Mouse (Mus musculus): ENCODE measurements around the gene Syne3. TPM values are rescaled to one million over a fixed set of nuclear protein-coding genes. Genes with fewer than 3 reads are reported as not detected.

Gene Syne3
- polyA plus RNA-seq, 1 experiment from 2014 or later = 0.51 TPM

- no peak overlapping the region for H3K27ac ChIP-seq (ENCODE audit: low read depth, low read length)
- H3K36me3 ChIP-seq (ENCODE audit: control insufficient read depth, insufficient read depth, low read length) = peaks cover 15% of the 10 kb centered on the region; the same call in 1 of the 2 replicates
- no peak for ATAC-seq (ENCODE audit: low FRiP score, low TSS enrichment)
- H3K4me1 ChIP-seq (ENCODE audit: control insufficient read depth, insufficient read depth, low read length) = peaks cover 15% of the 10 kb centered on the region
- 66% methylated on average over 9 of the region's 9 CpGs for WGBS
- H3K27me3 ChIP-seq (ENCODE audit: control insufficient read depth, insufficient read depth, low read length) = no peaks in the 10 kb centered on the region
- no peak overlapping the region; the same call in 1 of the 2 replicates for H3K9ac ChIP-seq (ENCODE audit: low read depth, low read length)
- no peaks in the 10 kb centered on the region for H3K9me3 ChIP-seq (ENCODE audit: control insufficient read depth, low read length)
- no peak overlapping the region for H3K4me2 ChIP-seq (replicated peaks; ENCODE audit: low read depth, low read length)
- H3K4me3 ChIP-seq (ENCODE audit: low read length) = no peak overlapping the region
Measured at GRCm38 (mm10) chr12:105029890-105030289, 20.3 kb upstream of the Syne3 start.

- 38% methylated on average over 15 of the region's 15 CpGs for WGBS
- no peak overlapping the region for H3K9ac ChIP-seq (ENCODE audit: low read depth, low read length)
- H3K27ac ChIP-seq (ENCODE audit: low read depth, low read length) = no peak overlapping the region
- peaks cover 5% of the 10 kb centered on the region; the same call in 1 of the 2 replicates for H3K9me3 ChIP-seq (ENCODE audit: control insufficient read depth, low read length)
- no peak overlapping the region for H3K4me2 ChIP-seq (replicated peaks; ENCODE audit: low read depth, low read length)
- peaks cover 15% of the 10 kb centered on the region; the same call in 1 of the 2 replicates for H3K36me3 ChIP-seq (ENCODE audit: control insufficient read depth, insufficient read depth, low read length)
- no peak overlapping the region for H3K4me3 ChIP-seq (ENCODE audit: low read length)
- H3K4me1 ChIP-seq (ENCODE audit: control insufficient read depth, insufficient read depth, low read length) = peaks cover 5% of the 10 kb centered on the region; the same call in 1 of the 2 replicates
- H3K27me3 ChIP-seq (ENCODE audit: control insufficient read depth, insufficient read depth, low read length) = no peaks in the 10 kb centered on the region
- ATAC-seq (ENCODE audit: low FRiP score, low TSS enrichment) = no peak
Measured at GRCm38 (mm10) chr12:105027323-105027991, 17.8 kb upstream of the Syne3 start.

GRCm38 (mm10) chr12:105025947-105026586, 16.5 kb upstream of the Syne3 start:
- H3K4me2 ChIP-seq (replicated peaks; ENCODE audit: low read depth, low read length) = no peak overlapping the region
- H3K36me3 ChIP-seq (ENCODE audit: control insufficient read depth, insufficient read depth, low read length) = peaks cover 15% of the 10 kb centered on the region; the same call in 1 of the 2 replicates
- 69% methylated on average over 10 of the region's 10 CpGs for WGBS

GRCm38 (mm10) chr12:105025271-105025946, 15.8 kb upstream of the Syne3 start:
- Histone ChIP-seq H3K4me2 (replicated peaks; ENCODE audit: low read depth, low read length) (no peak overlapping the region), H3K9ac (ENCODE audit: low read depth, low read length) (no peak overlapping the region), H3K4me1 (ENCODE audit: control insufficient read depth, insufficient read depth, low read length) (no peaks in the 10 kb centered on the region), H3K27me3 (ENCODE audit: control insufficient read depth, insufficient read depth, low read length) (no peaks in the 10 kb centered on the region), H3K4me3 (ENCODE audit: low read length) (no peak overlapping the region), H3K9me3 (ENCODE audit: control insufficient read depth, low read length) (peaks cover 5% of the 10 kb centered on the region; the same call in 1 of the 2 replicates), H3K36me3 (ENCODE audit: control insufficient read depth, insufficient read depth, low read length) (peaks cover 15% of the 10 kb centered on the region; the same call in 1 of the 2 replicates), H3K27ac (ENCODE audit: low read depth, low read length) (no peak overlapping the region)
- no peak for ATAC-seq (ENCODE audit: low FRiP score, low TSS enrichment)
- 58% methylated on average over 8 of the region's 8 CpGs for WGBS

More at GRCm38 (mm10) chr12:105025947-105026586, 16.5 kb upstream of the Syne3 start:
- H3K9ac ChIP-seq (ENCODE audit: low read depth, low read length) = no peak overlapping the region
- no peak for ATAC-seq (ENCODE audit: low FRiP score, low TSS enrichment)
- H3K27ac ChIP-seq (ENCODE audit: low read depth, low read length) = no peak overlapping the region
- H3K27me3 ChIP-seq (ENCODE audit: control insufficient read depth, insufficient read depth, low read length) = no peaks in the 10 kb centered on the region
- no peak overlapping the region for H3K4me3 ChIP-seq (ENCODE audit: low read length)
- H3K4me1 ChIP-seq (ENCODE audit: control insufficient read depth, insufficient read depth, low read length) = peaks cover 4% of the 10 kb centered on the region; the same call in 1 of the 2 replicates
- H3K9me3 ChIP-seq (ENCODE audit: control insufficient read depth, low read length) = peaks cover 5% of the 10 kb centered on the region; the same call in 1 of the 2 replicates

GRCm38 (mm10) chr12:105022776-105023175, 13.2 kb upstream of the Syne3 start:
- H3K9ac ChIP-seq (ENCODE audit: low read depth, low read length) = no peak overlapping the region
- H3K4me3 ChIP-seq (ENCODE audit: low read length) = no peak overlapping the region
- peaks cover 5% of the 10 kb centered on the region; the same call in 1 of the 2 replicates for H3K9me3 ChIP-seq (ENCODE audit: control insufficient read depth, low read length)
- WGBS = 94% methylated on average over 9 of the region's 9 CpGs
- H3K27ac ChIP-seq (ENCODE audit: low read depth, low read length) = no peak overlapping the region
- H3K36me3 ChIP-seq (ENCODE audit: control insufficient read depth, insufficient read depth, low read length) = no peaks in the 10 kb centered on the region
- no peak overlapping the region for H3K4me2 ChIP-seq (replicated peaks; ENCODE audit: low read depth, low read length)
- ATAC-seq (ENCODE audit: low FRiP score, low TSS enrichment) = no peak
- no peaks in the 10 kb centered on the region for H3K27me3 ChIP-seq (ENCODE audit: control insufficient read depth, insufficient read depth, low read length)
- no peaks in the 10 kb centered on the region for H3K4me1 ChIP-seq (ENCODE audit: control insufficient read depth, insufficient read depth, low read length)

- Histone ChIP-seq H3K27ac (ENCODE audit: low read depth, low read length) (no peak overlapping the region), H3K4me3 (ENCODE audit: low read length) (no peak overlapping the region), H3K36me3 (ENCODE audit: control insufficient read depth, insufficient read depth, low read length) (no peaks in the 10 kb centered on the region), H3K4me2 (replicated peaks; ENCODE audit: low read depth, low read length) (no peak overlapping the region), H3K9me3 (ENCODE audit: control insufficient read depth, low read length) (peaks cover 5% of the 10 kb centered on the region; the same call in 1 of the 2 replicates), H3K9ac (ENCODE audit: low read depth, low read length) (no peak overlapping the region), H3K27me3 (ENCODE audit: control insufficient read depth, insufficient read depth, low read length) (no peaks in the 10 kb centered on the region), H3K4me1 (ENCODE audit: control insufficient read depth, insufficient read depth, low read length) (no peaks in the 10 kb centered on the region)
- WGBS = 48% methylated on average over 7 of the region's 7 CpGs
- ATAC-seq (ENCODE audit: low FRiP score, low TSS enrichment) = no peak
Measured at GRCm38 (mm10) chr12:105022141-105022540, 12.5 kb upstream of the Syne3 start.

- no peak overlapping the region for H3K4me2 ChIP-seq (replicated peaks; ENCODE audit: low read depth, low read length)
- H3K36me3 ChIP-seq (ENCODE audit: control insufficient read depth, insufficient read depth, low read length) = no peaks in the 10 kb centered on the region
- peaks cover 5% of the 10 kb centered on the region; the same call in 1 of the 2 replicates for H3K9me3 ChIP-seq (ENCODE audit: control insufficient read depth, low read length)
- WGBS = 61% methylated on average over 8 of the region's 8 CpGs
- ATAC-seq (ENCODE audit: low FRiP score, low TSS enrichment) = no peak
- H3K4me1 ChIP-seq (ENCODE audit: control insufficient read depth, insufficient read depth, low read length) = no peaks in the 10 kb centered on the region
- H3K9ac ChIP-seq (ENCODE audit: low read depth, low read length) = no peak overlapping the region
- no peak overlapping the region for H3K4me3 ChIP-seq (ENCODE audit: low read length)
- no peak overlapping the region for H3K27ac ChIP-seq (ENCODE audit: low read depth, low read length)
- no peaks in the 10 kb centered on the region for H3K27me3 ChIP-seq (ENCODE audit: control insufficient read depth, insufficient read depth, low read length)
Measured at GRCm38 (mm10) chr12:105021441-105022069, 11.9 kb upstream of the Syne3 start.

- Histone ChIP-seq H3K9me3 (ENCODE audit: control insufficient read depth, low read length) (peaks cover 5% of the 10 kb centered on the region; the same call in 1 of the 2 replicates), H3K4me2 (replicated peaks; ENCODE audit: low read depth, low read length) (no peak overlapping the region), H3K27me3 (ENCODE audit: control insufficient read depth, insufficient read depth, low read length) (no peaks in the 10 kb centered on the region), H3K27ac (ENCODE audit: low read depth, low read length) (no peak overlapping the region), H3K4me3 (ENCODE audit: low read length) (no peak overlapping the region), H3K36me3 (ENCODE audit: control insufficient read depth, insufficient read depth, low read length) (no peaks in the 10 kb centered on the region), H3K4me1 (ENCODE audit: control insufficient read depth, insufficient read depth, low read length) (0 out of 2 replicates have a peak, but pooled peaks cover 5% of the 10 kb centered on the region), H3K9ac (ENCODE audit: low read depth, low read length) (no peak overlapping the region)
- ATAC-seq (ENCODE audit: low FRiP score, low TSS enrichment) = no peak
- 69% methylated on average over 19 of the region's 19 CpGs for WGBS
Measured at GRCm38 (mm10) chr12:105019359-105020219, 10.0 kb upstream of the Syne3 start.
